Mouse (Mus musculus): Measurements from ENCODE around the gene Hectd4.
"Not testable (repeated sequence)": the region's sequence is repeated elsewhere in the genome, so short reads cannot be mapped to it uniquely, and the experiment has no call there.

The Hectd4 gene

GRCm38 (mm10) chr5:121205537-121206130 lies 14.4 kb upstream of the Hectd4 start:
- not testable (repeated sequence) for DNase-seq (ENCODE audit: low read depth, low spot score)

DNA sequence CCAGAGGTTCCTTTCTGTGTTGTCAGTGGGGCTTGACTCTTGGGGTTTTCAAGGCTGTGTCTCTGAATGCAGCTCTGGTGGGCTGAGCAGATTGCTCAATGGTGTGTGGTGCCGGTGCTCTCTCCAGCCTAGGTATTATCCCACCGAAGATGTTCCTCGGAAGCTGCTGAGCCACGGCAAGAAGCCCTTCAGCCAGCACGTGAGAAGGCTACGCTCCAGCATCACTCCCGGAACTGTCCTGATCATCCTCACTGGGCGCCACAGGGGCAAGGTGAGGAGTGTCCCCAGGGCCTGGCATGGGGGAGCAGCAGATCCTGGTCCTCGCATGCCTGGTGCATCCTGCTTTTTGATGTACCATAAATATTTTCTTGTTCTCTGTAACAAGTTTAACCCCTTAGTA lies 13.5 kb upstream of the Hectd4 start:
- DNase-seq (ENCODE audit: low read depth, low spot score), result no peak

DNA sequence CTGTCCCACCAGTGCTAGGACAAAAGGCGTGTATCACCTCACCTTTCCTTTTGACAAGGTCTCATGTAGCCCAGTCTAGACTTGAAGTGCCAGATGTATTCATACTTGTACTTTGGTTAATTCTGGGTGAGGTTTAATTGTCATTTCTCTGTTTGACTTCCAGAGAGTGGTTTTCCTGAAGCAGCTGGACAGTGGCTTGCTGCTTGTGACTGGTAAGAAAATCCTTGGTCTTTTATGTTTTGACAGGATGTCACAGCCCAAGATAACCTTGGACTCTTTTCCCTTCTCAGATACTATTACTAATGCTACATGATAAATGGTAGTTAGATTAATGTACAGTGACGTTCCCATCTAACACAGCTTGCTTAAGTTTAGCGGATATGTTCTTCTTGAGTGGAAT lies 13.0 kb upstream of the Hectd4 start:
- no peak for DNase-seq (ENCODE audit: low read depth, low spot score)

GRCm38 (mm10) chr5:121209755-121210600 lies 10.0 kb upstream of the Hectd4 start:
- DNase-seq (ENCODE audit: low read depth, low spot score), result no peak

DNA sequence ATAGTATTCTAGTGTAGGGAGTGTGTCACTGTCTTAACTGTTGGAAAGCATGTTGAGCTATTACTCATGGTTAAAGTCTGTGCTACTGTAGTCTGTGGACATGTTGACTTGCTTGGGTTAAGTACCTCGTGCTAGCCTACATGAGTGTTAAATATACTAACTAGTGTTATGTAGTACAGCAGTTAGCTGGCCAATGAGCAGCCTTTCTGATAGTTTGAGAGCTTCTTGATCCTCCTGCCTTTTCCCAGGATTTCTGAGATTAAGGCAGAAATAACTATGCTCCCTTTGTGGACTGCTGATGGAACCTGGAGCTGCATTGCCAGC lies 9.5 kb upstream of the Hectd4 start:
- DNase-seq (ENCODE audit: low read depth, low spot score), result no peak

DNA sequence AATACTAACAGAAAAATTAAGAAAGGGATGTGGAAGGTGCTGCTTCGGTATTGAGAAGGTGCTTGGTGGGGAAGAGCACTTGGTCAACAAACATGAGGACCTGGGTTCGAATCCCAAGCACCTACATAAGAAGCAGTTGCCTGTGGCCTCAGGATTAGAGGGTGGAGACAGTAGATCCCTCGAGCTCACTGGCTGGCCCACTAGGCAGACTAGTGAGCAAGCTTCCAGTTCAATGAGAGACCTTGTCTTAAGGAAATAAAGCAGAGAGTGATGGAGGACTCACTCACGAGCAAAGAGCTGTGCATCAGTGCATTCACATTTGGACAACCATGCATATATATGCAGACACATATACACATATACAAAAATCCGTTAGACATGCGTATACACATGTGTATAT lies 7.9 kb upstream of the Hectd4 start:
- no peak for DNase-seq (ENCODE audit: low read depth, low spot score)

DNA sequence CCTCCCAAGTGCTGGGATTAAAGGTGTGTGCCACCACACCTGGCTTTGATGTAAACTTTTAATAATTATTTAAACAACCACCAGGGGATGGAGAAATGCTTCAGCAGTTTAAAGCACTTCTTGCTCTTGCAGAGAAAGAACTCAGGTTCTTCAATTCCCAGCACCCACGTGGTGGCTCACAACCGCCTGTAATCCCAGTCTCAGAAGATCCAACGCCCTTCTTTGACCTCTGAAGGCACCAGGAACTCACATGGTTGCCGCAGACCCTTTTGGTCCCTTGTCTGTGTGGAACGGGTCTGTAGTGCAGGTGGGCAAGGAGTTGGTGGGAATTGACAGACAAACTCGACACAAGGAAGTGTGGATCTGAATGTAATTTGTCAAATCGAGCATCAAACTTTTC lies 5.3 kb upstream of the Hectd4 start:
- DNase-seq (ENCODE audit: low read depth, low spot score), result no peak

- DNase-seq (ENCODE audit: low read depth, low spot score), result peak; percentile 47
These were observed 4.5 kb upstream of the Hectd4 start for GRCm38 (mm10) chr5:121215380-121216125.

DNA sequence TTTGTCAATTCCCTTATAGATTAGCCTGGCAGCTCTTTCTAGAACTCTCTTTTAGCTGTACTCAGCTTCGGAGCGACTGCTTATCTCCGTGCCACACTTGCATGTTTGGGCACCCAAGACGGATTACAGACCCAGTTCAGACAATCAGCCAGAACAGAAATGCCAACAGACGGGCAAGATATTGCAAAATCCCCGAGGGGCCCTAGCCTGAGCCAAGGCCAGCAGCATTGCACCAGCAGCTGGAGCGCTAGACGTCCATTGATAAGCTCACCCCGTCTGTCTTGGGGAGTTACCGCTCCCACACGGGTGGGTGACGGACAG lies 3.9 kb upstream of the Hectd4 start:
- DNase-seq (ENCODE audit: low read depth, low spot score), result no peak

DNA sequence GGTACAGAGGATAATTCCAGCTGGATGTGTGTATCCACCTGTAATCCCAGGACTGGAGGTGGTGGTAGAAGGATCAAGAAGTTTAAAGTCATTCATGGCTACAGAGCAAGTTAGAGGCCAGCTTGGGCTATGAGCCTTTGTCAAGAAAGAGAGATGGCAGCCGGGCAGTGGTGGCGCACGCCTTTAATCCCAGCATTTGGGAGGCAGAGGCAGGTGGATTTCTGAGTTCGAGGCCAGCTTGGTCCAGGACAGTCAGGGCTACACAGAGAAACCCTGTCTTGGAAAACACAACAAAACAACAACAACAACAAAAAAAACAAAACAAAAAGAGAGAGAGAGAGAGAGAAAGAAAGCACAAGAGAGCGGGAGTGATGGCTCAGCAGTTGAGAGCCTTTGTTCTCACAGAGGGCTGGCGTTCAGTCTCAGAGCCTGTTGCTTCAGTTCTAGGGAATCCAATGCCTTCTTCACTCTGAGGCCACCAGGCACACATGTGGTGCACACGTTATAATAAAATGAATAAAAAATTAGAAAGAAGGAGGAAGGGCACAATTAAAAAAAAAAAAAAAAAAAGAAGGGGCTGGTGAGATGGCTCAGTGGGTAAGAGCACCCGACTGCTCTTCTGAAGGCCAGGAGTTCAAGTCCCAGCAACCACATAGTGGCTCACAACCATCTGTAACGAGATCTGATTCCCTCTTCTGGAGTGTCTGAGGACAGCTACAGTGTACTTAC lies 3.3 kb upstream of the Hectd4 start:
- not testable (repeated sequence) for DNase-seq (ENCODE audit: low read depth, low spot score)

GRCm38 (mm10) chr5:121217313-121217634 lies 2.7 kb upstream of the Hectd4 start:
- DNase-seq (ENCODE audit: low read depth, low spot score), result no peak

DNA sequence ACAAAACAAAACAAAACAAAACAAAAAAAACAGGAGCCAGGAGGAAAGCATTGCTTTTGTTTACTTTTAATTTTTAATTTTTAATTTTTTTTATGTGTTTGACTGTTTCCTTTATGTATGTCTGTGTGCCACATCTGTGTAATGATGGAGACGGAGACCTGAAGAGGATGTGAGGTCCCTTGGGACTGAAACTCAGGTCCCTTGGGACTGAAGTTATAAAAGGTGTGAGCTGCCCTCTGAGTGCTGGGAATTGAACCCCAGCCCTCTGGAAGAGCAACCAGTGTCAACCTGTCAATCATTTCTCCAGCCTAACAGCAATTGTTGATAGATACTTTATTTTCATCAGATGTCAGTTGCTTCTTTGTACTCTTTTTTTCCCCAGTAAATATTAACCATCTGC lies 829 bp upstream of the Hectd4 start:
- DNase-seq (ENCODE audit: low read depth, low spot score), result no peak

- DNase-seq (ENCODE audit: low read depth, low spot score), result no peak
These were observed 798 bp downstream of the Hectd4 start for GRCm38 (mm10) chr5:121220732-121221301.

- no peak for DNase-seq (ENCODE audit: low read depth, low spot score)
These were observed 1.4 kb downstream of the Hectd4 start for GRCm38 (mm10) chr5:121221328-121221850.

DNA sequence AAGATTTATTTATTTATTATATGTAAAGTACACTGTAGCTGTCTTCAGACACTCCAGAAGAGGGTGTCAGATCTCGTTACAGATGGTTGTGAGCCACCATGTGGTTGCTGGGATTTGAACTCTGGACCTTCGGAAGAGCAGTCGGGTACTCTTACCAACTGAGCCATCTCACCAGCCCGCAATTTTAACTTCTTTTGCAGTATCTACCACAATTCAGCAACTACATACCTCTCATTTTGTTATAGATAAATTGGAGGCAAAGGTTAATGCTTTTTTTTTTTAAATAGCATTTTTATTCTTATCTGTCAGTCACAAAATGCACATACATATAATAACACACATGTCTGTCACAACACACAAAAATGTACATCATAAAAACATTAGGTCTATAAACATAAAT lies 4.0 kb downstream of the Hectd4 start:
- DNase-seq (ENCODE audit: low read depth, low spot score), result not testable (repeated sequence)

GRCm38 (mm10) chr5:121224856-121225255 lies 4.8 kb downstream of the Hectd4 start:
- no peak for DNase-seq (ENCODE audit: low read depth, low spot score)

DNA sequence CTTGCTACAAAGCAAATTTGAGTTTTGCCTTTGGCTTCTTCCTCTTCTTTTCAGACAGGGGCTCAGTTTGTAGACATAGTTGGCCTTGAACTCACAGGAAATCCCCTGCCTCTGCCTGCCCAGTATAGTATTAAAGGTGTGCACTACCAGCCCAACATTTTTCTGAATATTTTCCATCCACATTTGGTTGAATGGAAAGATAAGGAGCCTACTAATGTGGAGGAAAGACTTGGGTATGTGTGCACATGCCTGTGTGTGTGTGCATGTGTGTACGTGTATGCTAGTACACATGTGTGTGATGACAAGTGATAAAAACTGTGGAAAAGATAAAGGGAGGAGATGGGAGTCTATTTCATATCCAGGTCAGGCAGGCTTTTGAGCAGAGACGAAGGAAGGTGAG lies 5.8 kb downstream of the Hectd4 start:
- DNase-seq (ENCODE audit: low read depth, low spot score), result no peak

- no peak for DNase-seq (ENCODE audit: low read depth, low spot score)
These were observed 6.4 kb downstream of the Hectd4 start for GRCm38 (mm10) chr5:121226406-121226805.

GRCm38 (mm10) chr5:121226845-121227244 lies 6.8 kb downstream of the Hectd4 start:
- DNase-seq (ENCODE audit: low read depth, low spot score), result no peak

GRCm38 (mm10) chr5:121227330-121227729 lies 7.3 kb downstream of the Hectd4 start:
- not testable (repeated sequence) for DNase-seq (ENCODE audit: low read depth, low spot score)

- no peak for DNase-seq (ENCODE audit: low read depth, low spot score)
These were observed 9.2 kb downstream of the Hectd4 start for GRCm38 (mm10) chr5:121229182-121229581.

DNA sequence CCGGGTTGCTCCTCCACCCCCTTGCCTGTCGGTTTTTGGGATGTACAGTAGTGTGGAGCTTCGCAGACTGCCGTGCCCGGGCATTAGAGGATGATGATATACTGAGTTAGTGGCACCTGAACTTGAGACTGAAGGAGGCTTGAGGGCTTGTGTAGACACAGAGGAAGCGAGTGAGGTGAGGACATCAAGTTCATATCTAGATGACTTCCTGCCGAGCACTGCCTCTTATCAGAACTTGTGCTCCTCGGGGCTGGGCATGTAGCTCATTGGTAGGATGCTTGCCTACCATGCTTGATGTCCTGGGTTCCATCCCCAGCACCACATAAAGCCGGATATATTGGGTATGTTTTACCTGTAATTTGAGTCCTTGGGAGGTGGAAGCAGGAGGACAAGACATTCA lies 10.8 kb downstream of the Hectd4 start:
- DNase-seq (ENCODE audit: low read depth, low spot score), result no peak

Measured in telencephalon, adult 2 months (tissue).